Mouse (Mus musculus) heart, adult 8-10 months (tissue): ENCODE measurements around the gene Plek2. TPM values are rescaled to one million over a fixed set of nuclear protein-coding genes. Genes with fewer than 3 reads are reported as not detected.

Experiments used
- DNase-seq: peaks from one replicate; pipeline ENCODE4 v3.0.0; 2022; ENCODE audit warnings: low spot score
- total RNA-seq, 4 experiments: library from RNA; stranded (reverse); gene quantifications; 2 replicates each; pipeline ENCODE4 v1.2.4; 2022

Plek2 gene
- total RNA-seq, 4 experiments from 2014 or later = 0.22 to 0.49 (median 0.38) TPM; not detected in 1

- DNase-seq = no peak
Measured at GRCm38 (mm10) chr12:78910684-78911461, 4.1 kb upstream of the Plek2 start.

- no peak for DNase-seq
Measured at GRCm38 (mm10) chr12:78908081-78908605, 1.4 kb upstream of the Plek2 start.

DNA sequence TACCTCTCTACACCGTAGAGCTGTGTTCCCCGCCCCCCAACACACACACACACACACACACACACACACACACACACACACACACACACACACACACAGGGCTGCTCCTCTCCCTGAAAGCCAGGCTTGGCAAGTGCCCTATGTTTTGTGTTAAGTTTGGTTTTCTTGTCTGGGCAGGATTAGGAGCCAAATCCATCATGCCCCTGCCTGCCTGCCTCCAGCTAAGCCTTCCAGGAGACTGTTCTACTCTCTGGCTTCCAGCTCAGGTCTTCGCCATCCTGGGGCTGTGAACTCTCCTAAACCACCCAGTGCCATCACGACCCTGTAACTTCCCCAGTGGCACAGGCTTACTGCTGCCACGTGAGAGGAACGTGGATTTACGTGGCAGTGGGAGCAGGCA lies 2.3 kb downstream of the Plek2 start:
- DNase-seq = no peak

DNA sequence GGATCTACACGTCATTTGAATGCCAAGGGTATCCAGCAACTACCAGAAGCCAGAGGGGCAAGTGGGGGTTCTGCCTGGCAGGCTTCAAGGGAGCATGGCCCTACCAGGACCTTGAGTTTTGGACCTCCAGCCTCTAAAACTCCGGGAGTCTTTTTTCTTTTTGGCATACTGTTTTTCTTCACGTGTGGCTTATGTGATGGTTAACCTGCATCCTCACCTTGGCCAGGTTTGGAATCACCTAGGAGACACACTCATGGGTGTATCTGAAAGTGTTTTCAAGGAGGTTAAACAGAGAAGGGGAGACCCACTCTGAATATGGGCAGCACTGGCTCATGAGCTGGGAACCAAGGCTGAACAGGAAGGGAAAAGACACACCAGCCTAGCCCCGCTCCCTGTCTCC lies 3.5 kb downstream of the Plek2 start:
- DNase-seq = no peak

- DNase-seq = no peak
Measured at GRCm38 (mm10) chr12:78901467-78901866, 5.3 kb downstream of the Plek2 start.

DNA sequence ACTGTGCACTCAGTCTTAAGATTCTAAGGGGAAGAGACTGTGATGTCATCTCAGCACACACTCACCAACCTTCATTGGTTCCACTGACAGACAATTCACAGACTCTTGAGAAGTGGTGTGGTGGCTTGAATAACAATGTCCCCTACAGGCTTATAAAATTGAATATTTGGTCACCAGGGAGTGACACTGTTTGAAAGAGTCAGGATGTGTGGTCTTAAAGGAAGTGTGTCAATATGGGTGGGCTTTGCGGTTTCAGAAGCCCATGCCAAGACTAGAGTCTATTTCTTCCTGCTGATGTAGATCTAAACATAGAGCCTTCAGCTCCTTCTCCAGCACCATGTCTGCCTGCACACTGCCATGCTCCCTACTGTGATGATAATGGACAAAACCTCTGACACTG lies 8.9 kb downstream of the Plek2 start:
- no peak for DNase-seq

- no peak for DNase-seq
Measured at GRCm38 (mm10) chr12:78891149-78891548, 15.6 kb downstream of the Plek2 start.

DNA sequence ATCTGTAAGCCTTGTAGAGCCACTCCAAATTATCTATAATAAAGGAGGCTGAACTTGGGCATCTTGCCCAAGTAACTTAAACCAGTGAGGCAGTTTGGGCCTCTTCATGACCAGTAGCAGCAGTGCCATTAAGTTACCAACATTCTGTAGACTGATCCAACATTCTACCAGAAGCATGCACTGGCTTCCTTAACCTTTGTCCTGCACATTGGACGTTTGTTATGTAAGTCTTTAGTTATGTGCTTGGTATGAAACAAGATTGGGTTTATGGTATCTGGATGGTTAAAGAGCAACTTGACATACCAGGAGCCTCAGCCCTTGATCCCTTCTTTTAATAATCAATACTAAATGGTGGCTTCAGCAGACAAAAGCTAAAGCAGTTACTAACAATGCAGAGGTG lies 16.7 kb downstream of the Plek2 start:
- DNase-seq = no peak

DNA sequence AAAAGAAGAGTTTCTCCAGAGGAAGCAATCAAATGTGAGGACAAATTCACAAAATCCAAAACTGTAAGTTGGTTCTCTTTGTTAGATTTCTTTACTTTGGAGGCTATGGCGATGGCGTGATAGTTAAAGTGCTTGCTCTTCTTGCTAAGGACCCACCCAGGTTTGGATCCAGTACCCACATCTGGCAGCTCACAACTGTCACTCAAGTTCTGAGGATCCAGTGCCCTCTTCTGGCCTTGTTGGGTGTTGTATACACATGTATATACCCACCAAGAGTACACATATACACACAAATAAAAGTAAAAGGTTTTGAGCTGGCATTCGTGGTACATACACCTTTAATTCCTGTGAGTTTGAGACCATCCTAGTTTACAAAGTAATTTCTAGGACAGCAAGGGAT lies 32.2 kb downstream of the Plek2 start:
- no peak for DNase-seq

DNA sequence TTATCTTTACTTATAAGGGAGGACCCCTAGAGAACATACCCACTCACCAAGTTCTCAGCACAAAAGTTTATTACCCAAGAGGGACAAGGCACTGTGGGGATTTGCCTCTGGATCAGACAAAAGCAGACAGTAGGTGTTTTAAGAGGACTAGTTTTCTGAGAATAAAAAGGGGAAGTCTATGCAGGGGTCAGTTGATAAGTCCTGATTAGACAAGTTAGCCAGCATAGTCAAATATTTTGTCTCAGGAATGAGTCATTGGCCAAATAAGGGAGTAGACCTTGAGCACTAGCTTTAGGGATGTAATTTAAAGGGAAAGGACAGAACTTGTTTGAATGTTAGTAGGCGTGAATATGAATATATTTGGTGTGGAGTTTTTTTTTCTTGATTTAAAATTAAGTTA lies 38.6 kb downstream of the Plek2 start:
- DNase-seq = no peak

DNA sequence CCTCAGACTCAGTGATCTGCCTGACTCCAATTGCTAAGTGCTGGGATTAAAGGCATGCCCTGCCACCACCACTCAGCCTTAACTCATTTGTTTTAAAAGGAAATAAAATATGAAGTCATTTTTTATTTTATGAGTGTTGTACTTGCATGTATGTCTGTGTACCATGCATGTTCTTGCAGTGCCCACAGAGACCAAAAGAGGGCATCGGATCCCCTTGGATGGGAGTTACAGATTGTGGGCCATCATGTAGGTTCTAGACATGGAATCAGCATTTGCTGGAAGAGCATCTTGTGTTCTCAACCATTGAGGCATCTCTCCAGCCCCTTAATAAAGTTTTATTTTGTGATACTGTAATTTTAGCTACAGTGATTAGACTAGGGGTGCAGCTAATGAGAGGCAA lies 41.3 kb downstream of the Plek2 start:
- no peak for DNase-seq

DNA sequence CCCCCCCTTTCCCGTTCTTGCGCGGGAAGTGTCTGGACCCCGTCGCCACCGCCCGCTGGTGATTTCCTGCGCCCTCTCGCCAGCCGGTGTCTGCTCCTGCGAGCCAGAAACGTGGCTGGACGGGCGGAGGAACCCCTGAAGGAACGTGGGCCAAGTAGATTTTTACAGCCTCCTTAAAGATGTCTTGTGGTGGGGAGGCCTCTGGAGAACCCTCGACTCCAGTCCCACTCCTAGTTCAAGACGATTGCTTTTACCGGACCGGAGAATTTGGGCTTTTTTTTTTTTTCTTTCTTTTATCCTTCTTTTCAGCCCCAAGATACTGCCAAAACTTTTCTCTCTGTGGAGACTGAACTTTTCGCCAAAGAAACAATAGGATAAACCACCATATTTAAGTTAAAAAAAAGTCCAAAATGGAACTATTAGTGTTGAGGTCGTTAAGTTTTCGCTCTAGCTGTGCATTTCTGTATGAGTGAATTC lies 44.5 kb downstream of the Plek2 start:
- no peak for DNase-seq

- peak; percentile 99 for DNase-seq
Measured at GRCm38 (mm10) chr12:78861496-78862253, 45.1 kb downstream of the Plek2 start, which contains the start of the genes Atp6v1d and Eif2s1. Gene Atp6v1d, minus strand, starts transcription at chr12:78861638. Gene Eif2s1, plus strand, starts transcription at chr12:78861819.

DNA sequence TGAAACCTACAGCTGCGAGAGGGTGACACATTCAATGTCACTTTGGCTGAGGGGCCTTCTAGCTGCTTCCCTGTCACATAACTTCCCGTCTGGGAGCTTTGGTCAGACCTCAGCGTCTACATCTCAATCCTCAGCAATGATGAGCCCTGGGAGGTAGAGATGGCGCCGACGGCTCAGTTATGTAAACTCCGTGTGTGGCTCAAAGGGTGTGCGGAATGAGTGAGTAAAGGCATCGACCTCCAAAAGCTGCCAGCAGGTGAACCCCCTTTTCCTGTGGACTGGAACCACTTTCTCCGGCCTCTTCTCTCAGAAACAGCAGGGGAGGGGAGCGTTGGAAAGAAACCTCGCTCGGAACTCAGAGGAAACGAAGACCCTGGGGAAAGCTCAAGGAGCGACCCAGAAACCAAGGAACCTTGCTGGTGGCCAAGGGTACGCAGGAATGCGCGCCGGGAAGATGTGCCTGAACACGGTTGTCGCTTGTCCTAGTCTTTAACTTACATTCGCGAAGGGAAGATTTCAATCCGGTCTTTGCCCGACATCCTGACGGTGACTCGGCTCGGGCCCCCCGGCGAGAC lies 45.8 kb downstream of the Plek2 start:
- DNase-seq = no peak

GRCm38 (mm10) chr12:78848246-78848645 lies 58.5 kb downstream of the Plek2 start:
- no peak for DNase-seq

- DNase-seq = no peak
Measured at GRCm38 (mm10) chr12:78842429-78842828, 64.3 kb downstream of the Plek2 start.

DNA sequence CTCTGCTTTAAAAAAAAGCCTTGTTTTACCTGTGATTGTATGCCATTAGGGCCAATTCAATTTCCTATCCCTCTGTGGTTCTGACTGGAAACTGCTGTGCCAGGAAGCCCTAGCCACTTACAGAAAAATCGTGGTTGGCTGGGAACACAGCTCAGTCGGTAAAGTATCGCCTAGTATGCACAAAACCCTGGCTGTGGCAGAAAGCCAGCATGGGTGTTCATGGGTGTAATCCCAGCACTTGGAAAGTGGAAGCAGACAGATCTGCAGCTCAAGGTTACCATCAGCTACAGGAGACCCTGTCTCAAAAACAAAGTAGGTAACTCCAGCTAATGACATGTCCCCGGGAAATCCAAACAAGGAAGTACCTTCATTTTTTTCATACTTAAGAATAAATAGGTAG lies 66.9 kb downstream of the Plek2 start:
- DNase-seq = no peak

Other genes with a start within 250 kb of the Plek2 start
- not detected for gene Fam71d, start 215.4 kb downstream of the Plek2 start, total RNA-seq
- 10 to 100 TPM; 12.7 to 18.1 (median 15.4) TPM for gene Mpp5, start 158.1 kb downstream of the Plek2 start, total RNA-seq
- gene Atp6v1d, start 45.3 kb downstream of the Plek2 start, total RNA-seq = 10 to 100 TPM; 73.6 to 82.4 (median 74.8) TPM
- 10 to 100 TPM; 35.0 to 50.0 (median 45.0) TPM for gene Eif2s1, start 45.1 kb downstream of the Plek2 start, total RNA-seq
- 1 to 10 TPM; 2.3 to 4.4 (median 2.9) TPM for gene Tmem229b, start 100.7 kb upstream of the Plek2 start, total RNA-seq
- gene Plekhh1, start 122.2 kb upstream of the Plek2 start, total RNA-seq = 1 to 10 TPM in 2 of 4 experiments, under 1 TPM in 2; 0.87 to 2.8 (median 1.4) TPM
- 1 to 10 TPM; 2.6 to 4.7 (median 3.5) TPM for gene Pigh, start 182.7 kb upstream of the Plek2 start, total RNA-seq
- under 1 TPM in 1 of 4 experiments, not detected in 3; 0.17 TPM for gene Arg2, start 223.8 kb upstream of the Plek2 start, total RNA-seq